Mouse (Mus musculus): ENCODE measurements around the gene Abcg8. TPM values are rescaled to one million over a fixed set of nuclear protein-coding genes. Genes with fewer than 3 reads are reported as not detected.
A peak's percentile ranks its signal among the peaks of the same experiment; 100 is the strongest.

The Abcg8 gene
- total and polyA plus RNA-seq, 2 experiments from 2014 or later, result not detected

GRCm38 (mm10) chr17:84636328-84636727 lies 39.8 kb upstream of the Abcg8 start:
- no peak overlapping the region for H3K4me2 ChIP-seq (ENCODE audit: low read depth, low read length, poor library complexity, severe bottlenecking)
- TF ChIP-seq CTCF (IDR thresholded peaks at IDR 0.05), result no peak
- WGBS, result 27% methylated on average over 8 of the region's 8 CpGs
- H3K9ac ChIP-seq (replicated peaks; ENCODE audit: low read length, poor library complexity, severe bottlenecking), result no peak overlapping the region
- no peaks in the 10 kb centered on the region for H3K4me1 ChIP-seq (ENCODE audit: insufficient read depth, low read length)
- H3K4me3 ChIP-seq (ENCODE audit: low read depth, low read length), result no peak overlapping the region
- H3K36me3 ChIP-seq (ENCODE audit: insufficient read depth, low read length), result 0 out of 2 replicates have a peak, but pooled peaks cover 10% of the 10 kb centered on the region
- no peak for ATAC-seq (ENCODE audit: low FRiP score)
- DNase-seq (ENCODE audit: low spot score), result peak; percentile 54
- no peaks in the 10 kb centered on the region for H3K9me3 ChIP-seq (ENCODE audit: low read length)
- no peaks in the 10 kb centered on the region for H3K27me3 ChIP-seq (ENCODE audit: insufficient read depth, low read length)
- H3K27ac ChIP-seq (ENCODE audit: low read depth, low read length), result no peak overlapping the region

- Histone ChIP-seq H3K4me1 (ENCODE audit: insufficient read depth, low read length) (no peaks in the 10 kb centered on the region), H3K27ac (ENCODE audit: low read depth, low read length) (no peak overlapping the region), H3K9me3 (ENCODE audit: low read length) (no peaks in the 10 kb centered on the region), H3K27me3 (ENCODE audit: insufficient read depth, low read length) (no peaks in the 10 kb centered on the region), H3K4me2 (ENCODE audit: low read depth, low read length, poor library complexity, severe bottlenecking) (no peak overlapping the region), H3K9ac (replicated peaks; ENCODE audit: low read length, poor library complexity, severe bottlenecking) (no peak overlapping the region), H3K36me3 (ENCODE audit: insufficient read depth, low read length) (0 out of 2 replicates have a peak, but pooled peaks cover 10% of the 10 kb centered on the region), H3K4me3 (ENCODE audit: low read depth, low read length) (no peak overlapping the region)
- ATAC-seq (ENCODE audit: low FRiP score) (no peak), DNase-seq (ENCODE audit: low spot score) (no peak)
- WGBS, result 96% methylated on average over 6 of the region's 6 CpGs
- TF ChIP-seq CTCF (IDR thresholded peaks at IDR 0.05), result no peak
Observed at GRCm38 (mm10) chr17:84637971-84638370, 38.1 kb upstream of the Abcg8 start.

GRCm38 (mm10) chr17:84639796-84640378 lies 36.2 kb upstream of the Abcg8 start:
- ATAC-seq (ENCODE audit: low FRiP score) (no peak), DNase-seq (ENCODE audit: low spot score) (no peak)
- H3K27ac ChIP-seq (ENCODE audit: low read depth, low read length), result no peak overlapping the region
- no peaks in the 10 kb centered on the region for H3K27me3 ChIP-seq (ENCODE audit: insufficient read depth, low read length)
- H3K4me3 ChIP-seq (ENCODE audit: low read depth, low read length), result no peak overlapping the region
- H3K9me3 ChIP-seq (ENCODE audit: low read length), result no peaks in the 10 kb centered on the region
- no peak overlapping the region for H3K4me2 ChIP-seq (ENCODE audit: low read depth, low read length, poor library complexity, severe bottlenecking)
- no peak overlapping the region for H3K9ac ChIP-seq (replicated peaks; ENCODE audit: low read length, poor library complexity, severe bottlenecking)
- H3K36me3 ChIP-seq (ENCODE audit: insufficient read depth, low read length), result 0 out of 2 replicates have a peak, but pooled peaks cover 3% of the 10 kb centered on the region
- H3K4me1 ChIP-seq (ENCODE audit: insufficient read depth, low read length), result no peaks in the 10 kb centered on the region
- no peak for TF ChIP-seq CTCF (IDR thresholded peaks at IDR 0.05)
- WGBS, result 52% methylated on average over 10 of the region's 10 CpGs

DNA sequence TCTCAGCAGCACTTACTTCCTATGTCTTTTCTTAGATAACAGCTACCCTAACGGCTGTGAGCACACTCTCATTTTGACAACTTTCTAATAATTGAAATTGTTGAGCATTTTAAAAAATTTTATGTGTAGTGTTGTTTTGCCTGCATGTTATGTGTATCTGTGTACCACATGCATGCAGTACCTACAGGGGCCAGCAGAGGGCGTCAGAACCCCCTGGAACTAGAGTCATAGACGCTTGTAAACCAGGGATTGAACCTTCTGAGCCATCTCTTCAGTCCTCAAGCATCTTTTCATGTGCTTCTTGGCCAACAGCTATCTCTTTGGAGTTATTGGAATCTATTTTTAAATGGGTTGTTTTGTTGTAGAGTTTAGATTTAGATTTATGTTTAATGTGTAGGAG lies 34.2 kb upstream of the Abcg8 start:
- DNase-seq (ENCODE audit: low spot score), result peak; percentile 60
- H3K4me2 ChIP-seq (ENCODE audit: low read depth, low read length, poor library complexity, severe bottlenecking), result no peak overlapping the region
- H3K4me3 ChIP-seq (ENCODE audit: low read depth, low read length), result no peak overlapping the region
- 0 out of 2 replicates have a peak, but pooled peaks cover 3% of the 10 kb centered on the region for H3K36me3 ChIP-seq (ENCODE audit: insufficient read depth, low read length)
- no peaks in the 10 kb centered on the region for H3K4me1 ChIP-seq (ENCODE audit: insufficient read depth, low read length)
- no peaks in the 10 kb centered on the region for H3K27me3 ChIP-seq (ENCODE audit: insufficient read depth, low read length)
- 37% methylated on average over 3 of the region's 3 CpGs for WGBS
- H3K9me3 ChIP-seq (ENCODE audit: low read length), result no peaks in the 10 kb centered on the region
- peak; percentile 84 for TF ChIP-seq CTCF (IDR thresholded peaks at IDR 0.05)
- no peak overlapping the region for H3K9ac ChIP-seq (replicated peaks; ENCODE audit: low read length, poor library complexity, severe bottlenecking)
- ATAC-seq (ENCODE audit: low FRiP score), result no peak
- no peak overlapping the region for H3K27ac ChIP-seq (ENCODE audit: low read depth, low read length)

DNA sequence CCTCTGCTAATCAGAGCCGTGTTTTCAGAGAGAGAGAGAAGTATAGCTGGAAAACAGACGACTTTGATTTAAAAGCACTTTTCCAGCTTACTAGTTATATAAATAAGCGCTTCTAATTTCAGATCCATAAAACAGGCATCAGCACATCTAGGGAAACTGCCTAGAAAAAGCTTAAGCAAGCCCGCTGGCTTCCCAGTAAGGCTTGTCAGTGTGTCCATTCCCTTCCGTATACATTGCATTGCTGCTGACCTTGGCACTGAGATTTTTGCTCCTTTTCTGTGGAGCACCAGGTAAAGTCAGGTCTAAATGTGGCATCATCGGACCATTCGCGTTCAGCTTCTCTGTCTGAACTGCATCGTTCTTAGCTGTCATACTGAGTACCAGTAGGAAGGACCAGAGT lies 33.8 kb upstream of the Abcg8 start:
- DNase-seq (ENCODE audit: low spot score) (no peak), ATAC-seq (ENCODE audit: low FRiP score) (no peak)
- no peak overlapping the region for H3K9ac ChIP-seq (replicated peaks; ENCODE audit: low read length, poor library complexity, severe bottlenecking)
- no peak overlapping the region for H3K4me3 ChIP-seq (ENCODE audit: low read depth, low read length)
- 92% methylated on average over 9 of the region's 9 CpGs for WGBS
- no peaks in the 10 kb centered on the region for H3K27me3 ChIP-seq (ENCODE audit: insufficient read depth, low read length)
- TF ChIP-seq CTCF (IDR thresholded peaks at IDR 0.05), result no peak
- H3K36me3 ChIP-seq (ENCODE audit: insufficient read depth, low read length), result 0 out of 2 replicates have a peak, but pooled peaks cover under 1% of the 10 kb centered on the region
- H3K27ac ChIP-seq (ENCODE audit: low read depth, low read length), result no peak overlapping the region
- H3K9me3 ChIP-seq (ENCODE audit: low read length), result no peaks in the 10 kb centered on the region
- H3K4me2 ChIP-seq (ENCODE audit: low read depth, low read length, poor library complexity, severe bottlenecking), result no peak overlapping the region
- no peaks in the 10 kb centered on the region for H3K4me1 ChIP-seq (ENCODE audit: insufficient read depth, low read length)

- no peak overlapping the region for H3K4me3 ChIP-seq (ENCODE audit: low read depth, low read length)
- H3K27me3 ChIP-seq (ENCODE audit: insufficient read depth, low read length), result no peaks in the 10 kb centered on the region
- H3K4me1 ChIP-seq (ENCODE audit: insufficient read depth, low read length), result no peaks in the 10 kb centered on the region
- WGBS, result 49% methylated on average over 16 of the region's 16 CpGs
- no peak overlapping the region for H3K4me2 ChIP-seq (ENCODE audit: low read depth, low read length, poor library complexity, severe bottlenecking)
- no peak overlapping the region for H3K9ac ChIP-seq (replicated peaks; ENCODE audit: low read length, poor library complexity, severe bottlenecking)
- H3K9me3 ChIP-seq (ENCODE audit: low read length), result no peaks in the 10 kb centered on the region
- no peak for TF ChIP-seq CTCF (IDR thresholded peaks at IDR 0.05)
- DNase-seq (ENCODE audit: low spot score) (no peak), ATAC-seq (ENCODE audit: low FRiP score) (no peak)
- no peaks in the 10 kb centered on the region; the same call in 1 of the 2 replicates for H3K36me3 ChIP-seq (ENCODE audit: insufficient read depth, low read length)
- H3K27ac ChIP-seq (ENCODE audit: low read depth, low read length), result 0 out of 2 replicates have a peak overlapping the region, but pooled peaks have one; percentile 32
Observed at GRCm38 (mm10) chr17:84644292-84645050, 31.6 kb upstream of the Abcg8 start.

All from midbrain, postnatal 0 days (tissue).